Mouse (Mus musculus) megakaryocyte, embryonic 14.5 days (primary cell): ENCODE measurements around the gene Myo3a.

ENCODE experiments used
- FLI1 ChIP-seq: IDR thresholded peaks from 2 replicates; pipeline ENCODE4 v1.6.1; 2012; ENCODE audit warnings: low read length, inconsistent platforms, mixed read lengths
- GATA1 ChIP-seq: IDR thresholded peaks from 3 replicates; pipeline ENCODE4 v1.6.1; 2012; ENCODE audit warnings: mixed read lengths, low read length, inconsistent platforms, borderline replicate concordance

GRCm38 (mm10) chr2:22293579-22294446 is 66.5 kb downstream of the Myo3a start:
- TF ChIP-seq GATA1 (no peak), FLI1 (no peak)
